Mouse (Mus musculus): ENCODE data around the gene Tada3.

GRCm38 (mm10) chr6:113368124-113368523 lies 9.6 kb downstream of the Tada3 start:
- TF ChIP-seq GATA1 (IDR thresholded peaks at IDR 0.05; ENCODE audit: borderline replicate concordance, low read length) (no peak), FLI1 (IDR thresholded peaks at IDR 0.05; ENCODE audit: low read length) (no peak)
